Mouse (Mus musculus) urinary bladder, adult 18-20 months (tissue): ENCODE data around the gene Olfr1340.

Source experiments
- DNase-seq, 2 experiments: peaks; one replicate each; pipeline ENCODE4 v3.0.0; 2022; ENCODE audit warnings: low spot score in 2 of 2, mixed read lengths in 2 of 2

Olfr1340 gene

GRCm38 (mm10) chr4:118719838-118720237 is at the start of gene Olfr1340:
Olfr1340 (plus strand) TSS chr4:118720138.
- no peak for DNase-seq

GRCm38 (mm10) chr4:118687086-118687485 is 32.9 kb upstream of the Olfr1340 start:
- DNase-seq = no peak

DNA sequence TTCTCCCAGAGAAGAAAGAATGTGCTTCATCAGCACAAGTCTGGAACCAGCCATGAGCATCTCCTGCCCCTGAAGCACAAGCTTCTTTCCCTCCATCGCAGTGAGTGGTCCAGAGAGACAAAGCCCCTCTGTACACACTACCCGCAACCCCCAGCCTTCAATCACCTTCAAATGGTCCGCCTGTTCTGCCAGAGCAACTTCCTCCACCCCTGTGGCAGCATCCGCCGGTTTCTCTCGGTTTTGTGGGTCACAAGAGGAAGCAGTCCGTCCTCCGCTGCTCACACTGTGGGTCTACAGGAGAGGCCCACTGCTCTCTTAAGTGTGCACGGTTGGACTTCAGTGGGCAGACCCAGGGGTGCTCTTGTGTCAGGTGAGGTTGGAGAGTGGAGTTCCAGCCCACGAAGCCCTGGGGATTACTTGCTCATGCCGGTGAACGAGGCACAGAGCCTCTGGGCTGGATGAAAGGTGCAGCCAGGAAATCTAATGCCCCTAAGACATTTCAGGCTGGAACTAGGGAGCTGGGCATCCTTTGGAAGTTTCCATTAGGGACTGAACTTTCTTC is 27.4 kb upstream of the Olfr1340 start, which contains the start of gene Olfr1342:
Gene Olfr1342, minus strand, starts transcription at position 345 of the 562 bp plus-strand sequence.
- DNase-seq = no peak

DNA sequence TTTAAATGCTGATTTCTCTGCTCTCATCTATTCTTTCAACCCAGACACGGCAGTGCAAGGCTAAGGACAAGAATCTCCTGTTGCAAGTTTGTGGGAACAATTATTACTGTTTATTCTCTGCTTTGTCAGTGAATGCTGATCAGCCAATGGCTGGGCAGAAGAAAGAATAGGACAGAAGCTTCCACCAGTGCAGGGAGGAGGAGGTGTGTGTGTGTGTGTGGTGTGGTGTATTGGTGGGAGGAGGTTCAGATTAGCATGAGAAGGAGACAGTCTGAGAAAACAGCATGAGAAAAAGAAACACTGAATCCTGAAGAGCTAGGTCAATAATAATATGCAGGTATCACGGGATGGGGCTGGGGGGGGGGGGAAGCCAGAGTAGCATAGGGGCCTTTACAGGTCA is 26.1 kb upstream of the Olfr1340 start:
- no peak for DNase-seq

DNA sequence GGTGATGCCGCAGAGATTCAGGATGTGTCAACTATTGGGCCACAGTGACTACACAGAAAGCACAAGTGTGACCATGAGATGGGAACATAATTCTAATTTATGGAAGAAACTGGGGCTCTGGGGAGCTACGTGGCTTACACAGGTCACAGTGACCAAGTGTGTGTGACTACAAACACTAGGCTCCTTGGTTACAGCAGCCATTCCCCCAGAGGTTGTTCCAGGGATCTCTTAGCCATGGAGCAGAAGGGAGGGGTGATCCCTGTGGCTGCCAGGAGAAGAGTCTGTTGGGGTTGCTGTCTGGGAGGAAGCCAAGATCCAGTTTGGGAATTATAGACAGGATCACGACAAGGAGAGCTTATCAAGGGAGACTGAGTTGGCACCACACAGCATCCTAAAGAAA is 16.7 kb upstream of the Olfr1340 start, which contains the start of gene Olfr1341:
Gene Olfr1341, plus strand, starts transcription at position 301 of the 400 bp plus-strand sequence.
- DNase-seq = no peak

DNA sequence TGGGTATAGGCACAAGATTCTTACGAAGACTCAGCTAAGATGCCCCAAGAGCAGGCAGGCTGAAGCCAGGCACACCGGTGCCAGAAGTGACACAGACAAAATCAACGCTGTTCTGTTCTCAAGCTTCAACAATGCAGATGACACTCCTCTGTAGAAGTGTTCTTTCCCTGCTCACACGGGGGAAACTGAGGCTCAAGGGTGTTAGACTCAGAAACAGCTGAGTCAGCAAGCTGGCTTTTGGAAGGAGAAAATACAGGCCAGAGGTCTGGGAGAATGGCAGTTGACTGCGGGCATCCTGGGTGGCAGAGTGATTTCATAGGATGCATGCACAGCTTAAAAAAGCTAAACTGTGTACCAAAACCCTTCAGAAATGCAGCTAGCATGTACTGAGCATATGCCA is 11.9 kb upstream of the Olfr1340 start:
- no peak for DNase-seq

GRCm38 (mm10) chr4:118711656-118712055 is 8.3 kb upstream of the Olfr1340 start:
- no peak for DNase-seq

GRCm38 (mm10) chr4:118721742-118722483 is 2.0 kb downstream of the Olfr1340 start:
- DNase-seq = no peak

DNA sequence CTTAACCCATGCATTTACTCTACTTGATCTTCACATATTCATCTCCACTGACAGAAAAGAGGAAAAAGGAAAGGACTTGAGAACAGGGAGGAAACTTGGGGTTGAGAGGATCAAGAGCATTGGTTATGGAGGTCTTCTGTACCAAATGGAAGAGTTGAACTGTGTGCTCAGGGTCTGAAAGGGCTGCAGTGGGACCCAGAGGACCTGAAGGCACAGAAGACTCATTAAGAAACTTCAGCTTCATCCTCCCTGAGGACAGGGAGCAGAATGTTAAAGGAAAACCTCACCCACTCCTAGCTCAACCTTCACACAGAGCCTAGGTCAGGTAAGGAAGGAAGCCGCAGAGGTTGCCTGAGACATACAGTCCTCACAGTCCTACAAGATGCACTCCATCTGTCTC is 11.9 kb downstream of the Olfr1340 start, which contains the start of gene Olfr1339:
Gene Olfr1339, plus strand, starts transcription at position 301 of the 400 bp plus-strand sequence.
- no peak for DNase-seq

- DNase-seq = no peak
Measured at GRCm38 (mm10) chr4:118739574-118739973, 19.6 kb downstream of the Olfr1340 start.

GRCm38 (mm10) chr4:118740988-118741698 is 21.2 kb downstream of the Olfr1340 start:
- no peak for DNase-seq

DNA sequence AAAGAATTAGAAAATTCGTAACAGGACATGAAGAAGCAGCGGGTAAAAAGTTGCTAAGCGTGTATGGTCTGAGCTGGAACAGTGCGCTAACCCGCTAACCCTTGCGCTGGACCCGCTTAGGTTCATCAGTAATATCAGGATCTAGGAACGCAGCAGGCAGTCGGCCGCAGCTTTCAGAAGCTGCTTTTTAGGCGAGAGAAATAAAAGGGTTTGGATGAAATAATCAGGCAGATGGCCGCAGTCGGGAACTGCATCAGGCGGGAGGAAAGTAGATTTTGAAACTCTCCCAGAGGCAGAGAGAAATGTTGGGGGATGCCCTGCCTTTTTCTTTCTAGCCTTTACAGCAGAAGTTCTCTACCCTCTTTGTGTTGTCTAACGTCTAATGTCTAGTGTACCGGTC is 21.9 kb downstream of the Olfr1340 start:
- DNase-seq = no peak

DNA sequence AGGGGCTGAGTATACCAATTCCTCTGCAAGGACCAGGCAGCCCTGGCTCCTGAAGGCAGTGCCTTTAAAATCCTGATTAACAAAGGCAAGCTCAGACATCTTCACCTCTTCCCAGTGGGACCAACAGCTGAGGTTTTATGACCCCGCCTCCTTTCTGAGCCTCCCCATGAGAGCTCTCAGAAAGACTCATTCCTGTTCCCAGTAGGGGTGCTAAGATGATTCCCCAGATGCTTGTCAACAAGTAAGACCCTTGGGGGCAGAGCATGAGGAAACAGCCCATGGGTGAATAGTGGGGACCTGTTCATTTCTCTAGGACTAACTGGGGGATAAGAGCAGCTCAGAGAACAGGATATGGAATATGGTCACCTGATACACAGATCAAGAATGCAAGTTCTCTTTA is 38.7 kb downstream of the Olfr1340 start, which contains the start of gene Olfr1338:
Gene Olfr1338, minus strand, starts transcription at position 101 of the 400 bp plus-strand sequence.
- no peak for DNase-seq
